Mouse (Mus musculus) heart, postnatal 10 days (tissue): ENCODE data around the gene Lonp2. TPM values are rescaled to one million over a fixed set of nuclear protein-coding genes. Genes with fewer than 3 reads are reported as not detected.

Experiments
- DNase-seq, 2 experiments: peaks; one replicate each; pipeline ENCODE4 v3.0.0; 2021
- intact Hi-C: fragments of 180-260 bp; cut with DNase I; formaldehyde crosslinking; loops from one replicate; pipeline ENCODE4 v1.15.1; 2025
- total RNA-seq, 2 experiments: library from RNA; stranded (reverse); gene quantifications; 2 replicates each; pipeline ENCODE4 v1.2.3; 2021

Lonp2 gene
- total RNA-seq, 2 experiments from 2014 or later, result 65.7 to 68.2 TPM

DNA sequence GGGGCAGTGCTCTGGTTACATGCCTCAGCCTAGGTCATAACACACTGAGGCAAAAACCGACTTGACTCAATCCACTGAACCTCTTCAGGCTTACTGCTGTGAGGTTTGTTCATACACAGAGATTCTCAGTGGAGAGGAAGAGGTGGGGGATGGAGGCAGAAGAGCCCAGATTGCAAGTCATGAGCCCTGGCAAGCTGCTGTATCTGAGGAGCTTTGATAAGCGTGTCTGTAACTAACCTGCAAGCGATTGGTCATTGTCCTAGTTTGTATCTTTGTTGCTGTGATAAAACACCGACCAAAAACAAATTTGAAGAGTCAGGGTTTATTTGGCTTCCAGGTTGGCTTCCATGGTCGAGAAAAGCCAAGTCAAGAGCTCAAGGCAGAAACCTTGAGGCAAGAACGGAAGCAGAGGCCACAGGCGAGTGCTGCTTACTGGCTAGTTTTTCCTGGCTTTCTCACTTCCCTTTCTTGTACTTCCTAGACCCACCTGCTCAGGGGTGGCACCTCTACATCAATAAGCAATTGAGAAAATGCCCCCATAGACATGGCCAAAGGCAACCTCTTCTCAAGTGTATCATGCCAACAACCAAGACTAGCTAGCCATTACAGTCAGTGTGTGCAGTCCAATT is 6.0 kb upstream of the Lonp2 start:
- intact Hi-C loops, result no loop called here
- DNase-seq, result no peak

DNA sequence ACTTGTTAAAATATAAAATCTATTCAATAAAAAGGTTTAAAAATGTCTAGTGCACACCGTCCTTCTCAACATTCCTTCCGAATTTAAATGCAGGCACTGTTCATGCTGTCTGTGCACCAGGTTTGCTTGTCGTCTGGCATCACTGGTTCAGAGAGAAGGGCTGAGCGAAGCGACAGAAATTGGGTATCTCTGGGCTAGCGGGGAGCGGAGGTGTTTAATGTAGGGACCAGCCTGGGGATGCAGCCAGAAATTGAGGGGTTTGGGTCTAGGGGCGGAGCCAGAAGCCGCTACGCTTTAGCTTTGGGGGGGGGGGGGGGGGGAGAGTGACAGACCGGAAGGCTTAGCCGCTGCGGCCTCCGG is 312 bp upstream of the Lonp2 start:
- no peak for DNase-seq
- intact Hi-C loops, result no loop called here

DNA sequence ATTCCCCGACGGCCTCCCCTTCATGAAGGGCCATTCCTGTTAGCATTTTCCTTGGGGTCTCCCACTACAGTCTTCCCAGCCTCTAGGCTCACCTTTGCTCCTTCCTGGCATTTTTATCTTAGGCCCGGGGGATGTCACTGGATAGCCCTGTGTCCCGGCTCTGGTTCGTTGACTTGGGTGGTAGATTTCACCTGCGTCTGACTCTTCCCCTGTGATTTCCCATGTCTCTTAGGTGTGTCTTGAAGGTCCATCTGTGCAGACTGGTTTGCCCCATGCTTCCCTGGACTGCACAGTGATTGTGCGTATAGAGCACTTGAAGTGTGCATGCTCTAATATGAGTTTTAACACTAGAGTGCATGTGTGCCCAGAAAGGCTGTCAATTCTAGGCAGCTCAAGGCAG is 1.1 kb downstream of the Lonp2 start:
- peak; percentile 8 to 9 for DNase-seq
- intact Hi-C loops, result no loop called here

DNA sequence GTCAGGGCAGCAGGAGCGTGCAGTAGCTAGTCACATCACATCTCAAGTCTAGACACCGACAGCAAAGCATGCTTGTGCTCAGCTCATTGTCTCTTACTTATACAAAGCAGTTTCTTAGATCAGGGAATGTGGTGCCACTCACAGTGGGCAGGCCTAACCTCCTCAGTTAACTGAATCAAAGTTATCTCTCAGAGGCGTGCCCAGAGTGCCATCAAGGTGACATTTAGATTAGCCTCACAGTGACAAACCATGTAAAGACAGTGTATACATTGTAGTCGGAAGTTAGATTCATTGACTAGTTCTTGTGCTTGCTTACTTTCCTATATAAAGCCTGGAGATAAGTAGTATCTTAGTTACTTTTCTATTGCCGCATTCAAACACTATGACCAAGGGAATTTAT is 6.4 kb downstream of the Lonp2 start:
- no peak for DNase-seq
- intact Hi-C loops, result no loop called here

DNA sequence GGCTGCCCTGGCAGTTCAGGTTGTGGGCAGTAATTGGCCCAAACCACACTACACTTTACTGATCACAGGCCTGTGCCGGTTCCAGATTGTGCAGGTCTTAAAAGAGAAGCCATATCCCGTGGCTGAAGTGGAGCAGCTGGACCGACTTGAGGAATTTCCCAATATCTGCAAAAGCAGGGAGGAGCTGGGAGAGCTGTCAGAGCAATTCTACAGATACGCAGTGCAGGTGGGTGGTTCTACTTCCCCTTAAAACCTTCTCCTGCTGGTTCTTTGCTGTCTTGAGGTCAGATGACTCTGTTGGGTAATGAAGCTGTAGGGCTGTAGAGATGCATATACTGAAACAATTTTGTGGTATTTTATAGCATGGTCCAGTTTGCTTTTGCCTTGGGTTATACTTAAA is 7.6 kb downstream of the Lonp2 start:
- no peak for DNase-seq
- intact Hi-C loops, result no loop called here

DNA sequence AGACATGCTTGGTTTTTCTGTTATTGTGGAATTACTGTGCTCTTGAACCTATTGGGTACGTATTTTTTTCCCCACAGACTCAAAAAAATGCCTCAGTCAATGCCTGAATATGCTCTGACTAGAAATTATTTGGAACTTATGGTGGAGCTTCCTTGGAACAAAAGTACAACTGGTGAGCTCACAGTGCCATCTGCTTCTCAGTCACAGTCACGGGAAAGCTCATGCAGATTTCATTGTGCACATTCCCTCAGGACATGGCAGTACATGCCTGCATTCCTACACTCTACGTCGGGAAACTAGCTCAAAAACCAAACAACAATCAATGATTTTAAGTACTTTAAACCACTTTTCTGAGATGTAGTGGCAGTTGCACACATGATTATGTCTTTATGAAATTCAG is 14.0 kb downstream of the Lonp2 start:
- intact Hi-C loops, result no loop called here
- DNase-seq, result no peak

DNA sequence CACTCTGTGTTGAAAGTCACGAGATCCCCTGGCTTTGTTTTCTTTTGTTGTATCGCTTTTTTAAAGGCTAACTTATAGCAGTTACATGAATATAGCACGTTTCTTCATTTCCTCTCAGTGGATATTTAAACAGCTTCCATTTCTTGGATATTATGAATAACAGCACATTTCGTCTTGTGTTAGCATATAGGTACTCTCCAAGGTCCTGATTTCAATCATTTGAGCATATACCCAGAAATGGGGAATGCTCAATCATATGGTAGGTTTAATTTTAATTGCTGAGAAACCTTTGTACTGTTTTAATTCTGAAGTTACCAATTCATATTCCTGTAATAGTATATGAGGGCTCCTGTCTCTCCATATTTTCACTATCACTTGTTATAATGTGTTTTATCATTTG is 15.1 kb downstream of the Lonp2 start:
- DNase-seq, result no peak
- intact Hi-C loops, result no loop called here

DNA sequence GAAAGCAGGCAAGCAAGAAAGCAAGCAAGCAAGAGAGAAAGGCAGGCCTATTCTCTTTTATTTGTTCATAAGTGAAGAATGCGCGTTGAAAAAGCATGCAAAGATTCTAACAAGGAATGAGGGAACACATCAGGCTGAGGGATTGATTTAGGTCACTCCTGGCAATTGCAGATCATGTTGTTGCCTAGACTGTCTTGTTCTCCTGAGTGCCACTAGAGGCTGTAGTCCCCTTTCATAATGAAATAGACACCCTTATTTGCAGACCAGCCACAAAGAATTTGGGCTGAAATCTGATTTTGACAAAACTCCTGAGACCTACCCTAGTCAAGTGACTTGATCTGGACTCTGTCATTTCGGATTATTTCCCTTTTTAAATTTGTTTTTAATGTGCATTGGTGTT is 18.8 kb downstream of the Lonp2 start:
- intact Hi-C loops, result loop anchor here (5.0 kb wide), 3 partner anchors 75 to 265 kb away; no protein-coding TSS in a partner anchor
- peak in 1 of 2 experiments; percentile 9 for DNase-seq

DNA sequence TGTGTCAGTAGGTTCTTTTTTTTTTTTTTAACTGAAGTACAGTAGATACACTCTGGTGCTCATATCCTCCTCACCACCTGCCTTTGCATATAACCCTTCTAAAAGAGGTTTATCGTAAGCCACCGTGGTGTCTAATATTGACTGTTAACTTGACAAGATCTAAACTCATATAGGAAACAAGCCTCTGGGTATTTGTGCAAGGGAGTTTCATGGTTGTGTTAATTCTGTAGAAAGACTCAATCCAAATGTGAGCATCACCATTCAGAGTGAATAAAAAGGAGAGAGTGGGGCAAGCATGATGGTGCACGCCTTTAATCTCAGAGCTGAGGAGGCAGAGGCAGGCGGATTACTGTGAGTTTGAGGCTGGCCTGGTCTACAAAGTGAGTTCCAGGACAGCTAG is 20.8 kb downstream of the Lonp2 start:
- intact Hi-C loops, result loop anchor here (5.0 kb wide), 3 partner anchors 73 to 263 kb away; no protein-coding TSS in a partner anchor
- no peak for DNase-seq

DNA sequence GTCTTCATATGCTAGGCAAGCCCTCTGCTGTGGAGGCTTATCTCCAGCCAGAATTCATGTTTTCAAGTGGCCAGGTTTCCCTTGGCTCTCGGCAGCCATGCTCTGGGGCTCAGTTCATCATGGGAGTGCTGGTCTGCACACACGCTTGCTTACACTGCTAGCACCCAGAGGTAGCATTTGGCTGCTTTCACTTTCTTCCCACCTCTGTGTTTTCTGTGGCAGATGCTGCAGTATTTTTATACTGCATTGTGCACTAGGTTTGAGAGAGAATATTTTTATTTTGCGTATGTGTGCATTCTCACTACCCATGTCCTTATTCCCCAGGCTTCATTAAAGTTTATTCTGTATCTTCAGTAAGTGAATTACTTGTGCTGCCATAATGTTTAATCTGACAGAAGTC is 23.9 kb downstream of the Lonp2 start:
- intact Hi-C loops, result no loop called here
- DNase-seq, result no peak

DNA sequence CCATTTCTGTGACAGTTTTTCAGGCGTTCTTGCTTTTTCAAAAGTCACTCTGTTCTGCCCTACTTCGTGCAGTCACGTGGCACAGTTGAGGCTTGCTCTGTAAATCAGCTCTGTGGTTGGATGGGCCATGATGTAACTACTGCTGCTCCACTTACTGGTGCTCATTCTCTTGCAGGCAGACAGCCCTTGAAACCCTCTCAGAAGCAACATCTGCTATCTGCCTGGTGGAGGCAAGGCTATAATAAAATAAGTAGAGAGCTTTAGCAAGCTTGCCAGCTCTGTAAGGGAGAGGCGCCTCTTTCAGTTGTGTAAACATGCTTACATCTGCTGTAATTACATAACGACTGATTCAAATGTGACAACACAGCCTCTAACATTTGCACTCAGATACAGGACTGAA is 27.6 kb downstream of the Lonp2 start:
- intact Hi-C loops, result no loop called here
- DNase-seq, result no peak

DNA sequence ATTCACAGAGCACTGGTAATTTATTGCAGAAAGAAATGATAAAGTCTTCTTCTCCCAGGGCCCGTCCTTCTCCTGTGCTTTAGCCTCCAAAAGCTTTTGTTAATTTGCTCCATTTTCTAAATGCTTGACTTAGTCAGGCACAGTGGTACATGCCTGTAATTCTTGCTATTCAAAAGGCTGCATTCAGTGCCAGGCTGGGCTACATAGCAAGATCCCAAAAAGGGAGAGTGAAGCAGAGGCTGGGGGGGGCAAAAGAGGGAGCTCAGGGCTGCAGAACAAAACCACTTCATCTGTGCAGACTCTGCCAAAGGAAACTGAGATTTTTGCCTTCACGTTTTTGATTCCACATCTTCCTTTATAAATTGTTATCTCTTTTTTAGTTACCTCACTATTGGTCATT is 28.7 kb downstream of the Lonp2 start:
- DNase-seq, result no peak
- intact Hi-C loops, result no loop called here

DNA sequence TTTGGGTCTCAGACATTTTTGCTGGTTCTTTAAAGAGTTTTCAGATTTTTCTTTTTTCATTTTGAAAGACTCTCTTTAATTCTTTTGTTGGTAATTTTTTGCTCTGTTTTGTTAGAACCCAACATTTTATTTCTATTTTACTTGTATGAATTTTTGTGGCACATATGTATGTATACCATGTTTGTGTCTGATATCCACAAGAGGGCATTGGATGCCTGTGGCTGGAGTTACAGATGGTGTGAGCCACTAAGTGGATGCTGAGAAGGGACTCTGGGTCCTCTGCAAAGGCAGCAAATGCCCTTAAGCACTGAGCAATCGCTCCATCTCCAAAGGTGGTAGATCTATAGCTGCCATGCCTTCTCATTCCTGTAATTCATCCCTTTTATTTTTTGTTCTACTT is 30.7 kb downstream of the Lonp2 start:
- DNase-seq, result no peak
- intact Hi-C loops, result no loop called here

DNA sequence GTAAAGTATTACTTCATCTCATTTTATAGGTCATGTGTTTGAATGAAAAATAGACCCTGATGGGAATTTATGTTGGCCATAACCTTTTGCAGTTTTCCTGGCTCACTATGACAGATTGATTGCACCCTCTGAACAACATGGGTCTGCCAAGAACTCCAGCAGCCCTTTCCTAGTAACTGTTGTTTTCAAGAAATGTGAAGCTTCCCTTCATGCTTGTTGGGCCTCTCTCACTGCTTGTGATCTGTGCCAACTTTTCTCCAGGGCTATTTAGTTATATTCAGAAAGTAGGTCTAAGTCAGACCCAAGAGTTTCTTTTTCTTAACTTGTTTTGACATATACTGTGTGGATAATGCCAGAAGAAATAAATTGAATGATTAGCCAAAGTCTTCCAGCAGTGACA is 44.9 kb downstream of the Lonp2 start:
- intact Hi-C loops, result no loop called here
- DNase-seq, result peak; percentile 10 to 11

DNA sequence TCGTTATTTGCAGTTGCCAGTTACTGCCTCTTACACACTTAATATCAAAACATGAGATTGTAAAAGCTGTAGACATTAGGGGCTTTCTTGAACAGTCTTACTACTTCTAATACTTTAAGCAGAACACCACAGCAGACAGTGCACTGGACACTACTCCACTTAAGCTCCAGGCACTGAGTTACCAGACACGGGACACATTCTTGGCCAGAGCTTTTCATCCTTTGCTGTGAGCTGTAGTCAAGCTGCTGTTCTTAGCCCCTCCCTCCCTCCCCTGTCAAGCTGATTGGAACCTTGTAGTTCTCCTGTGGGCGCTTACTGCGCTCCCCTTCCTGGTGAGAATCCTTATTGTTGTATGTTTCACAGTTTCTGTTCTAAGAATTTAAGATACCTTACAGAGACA is 45.4 kb downstream of the Lonp2 start:
- intact Hi-C loops, result no loop called here
- no peak for DNase-seq

DNA sequence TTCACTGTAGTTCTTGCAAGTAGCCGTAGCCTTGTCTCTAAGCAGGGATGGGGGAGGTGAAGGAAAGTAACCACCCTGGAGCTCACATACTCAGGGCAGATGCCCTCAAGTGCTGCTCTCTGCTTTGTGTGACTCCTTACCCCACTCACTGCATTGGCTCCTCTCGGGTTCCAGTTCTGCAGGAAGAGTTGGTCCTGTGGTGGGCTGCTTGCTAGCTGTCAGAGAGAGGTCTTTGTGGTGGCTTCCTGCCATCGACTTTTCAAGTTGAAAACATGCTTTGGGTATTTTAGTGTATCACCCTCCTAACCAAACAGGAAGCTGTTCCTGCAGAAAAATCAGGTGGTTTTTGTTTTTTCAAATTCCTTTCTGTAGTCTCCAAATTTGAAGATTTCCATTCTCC is 62.8 kb downstream of the Lonp2 start:
- no peak for DNase-seq
- intact Hi-C loops, result no loop called here

DNA sequence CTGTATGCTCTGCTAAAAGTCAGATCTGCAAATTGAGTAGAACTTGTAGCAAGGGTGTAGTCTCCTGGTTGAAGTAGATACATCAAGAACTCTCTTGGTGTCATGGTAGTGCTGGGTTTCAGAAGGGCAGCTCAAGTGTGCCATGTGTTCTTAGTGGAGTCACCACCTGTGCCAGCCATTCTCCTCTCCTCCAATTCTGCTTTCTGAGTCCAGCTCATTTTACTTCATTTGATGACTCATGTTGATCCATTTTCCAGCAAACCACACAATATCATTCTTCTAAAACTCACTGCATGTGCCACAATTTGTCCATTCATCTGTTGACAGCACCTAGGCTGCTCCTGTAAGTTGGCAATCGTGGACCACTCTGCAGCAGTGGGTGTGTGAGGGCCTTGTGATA is 68.3 kb downstream of the Lonp2 start:
- intact Hi-C loops, result no loop called here
- DNase-seq, result no peak

DNA sequence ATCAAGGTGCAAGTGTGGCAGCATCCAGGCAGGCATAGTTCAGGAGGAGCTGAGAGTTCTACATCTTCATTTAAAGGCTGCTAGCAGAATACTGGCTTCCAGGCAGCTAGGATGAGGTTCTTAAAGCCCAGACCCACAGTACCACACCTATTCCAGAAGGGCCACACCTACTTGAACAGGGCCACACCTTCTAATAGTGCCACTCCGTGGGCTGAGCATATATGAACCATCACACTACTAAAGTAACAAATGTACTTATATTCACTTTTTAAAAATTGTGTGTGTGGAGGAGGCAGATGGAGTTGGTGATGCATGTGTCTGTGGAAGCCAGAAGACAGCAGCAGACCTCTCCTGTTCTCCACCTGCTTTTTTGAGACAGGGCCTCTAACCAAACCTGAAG is 70.2 kb downstream of the Lonp2 start:
- intact Hi-C loops, result no loop called here
- no peak for DNase-seq

DNA sequence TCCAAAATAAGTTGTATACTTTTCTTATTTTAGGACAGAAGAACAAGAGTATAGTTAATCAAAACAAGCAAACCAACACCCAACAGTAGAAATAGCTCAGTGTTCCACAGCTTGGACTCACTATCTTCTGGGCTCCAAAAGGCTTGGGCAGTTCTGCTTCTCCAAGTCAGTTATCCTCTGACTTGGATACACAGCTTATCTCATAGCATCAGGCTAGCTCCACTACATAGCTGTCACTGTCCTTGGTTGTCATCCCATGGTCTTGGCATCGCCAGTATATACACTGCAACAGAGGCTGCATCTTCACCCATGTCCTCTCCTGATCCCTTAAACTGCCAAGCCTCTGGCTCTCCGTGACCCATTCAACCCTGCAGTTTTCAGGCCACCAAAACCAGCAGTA is 71.9 kb downstream of the Lonp2 start:
- DNase-seq, result no peak
- intact Hi-C loops, result no loop called here

DNA sequence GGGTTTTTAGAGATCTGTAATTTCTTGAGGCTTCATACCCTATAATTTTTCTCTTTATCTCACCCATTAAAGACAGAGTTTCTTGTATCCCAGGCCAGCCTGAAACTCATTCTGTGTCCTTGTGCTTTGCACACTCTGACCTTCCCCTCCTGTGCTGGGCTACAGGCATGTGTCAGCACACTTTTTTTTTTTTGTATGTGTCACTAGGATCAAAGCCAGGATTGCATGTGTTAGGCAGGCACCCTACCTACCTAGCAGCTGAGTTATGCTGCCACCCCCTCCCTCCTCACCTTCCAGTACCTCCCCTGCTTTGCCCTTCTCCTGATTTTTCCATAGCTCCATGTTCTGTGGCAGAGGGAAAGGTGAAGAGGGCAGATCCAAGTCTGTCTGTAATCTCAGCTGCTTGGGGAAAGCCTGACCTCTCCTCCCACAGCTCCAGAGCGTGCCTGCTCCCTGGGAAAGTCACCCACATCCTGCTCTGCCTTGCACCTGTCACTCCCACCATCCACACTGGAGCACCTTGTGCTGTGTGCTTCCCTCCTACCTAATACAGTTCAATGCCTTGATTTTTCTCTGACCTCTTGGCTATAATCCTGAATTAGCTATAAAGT is 75.1 kb downstream of the Lonp2 start:
- intact Hi-C loops, result no loop called here
- no peak for DNase-seq

DNA sequence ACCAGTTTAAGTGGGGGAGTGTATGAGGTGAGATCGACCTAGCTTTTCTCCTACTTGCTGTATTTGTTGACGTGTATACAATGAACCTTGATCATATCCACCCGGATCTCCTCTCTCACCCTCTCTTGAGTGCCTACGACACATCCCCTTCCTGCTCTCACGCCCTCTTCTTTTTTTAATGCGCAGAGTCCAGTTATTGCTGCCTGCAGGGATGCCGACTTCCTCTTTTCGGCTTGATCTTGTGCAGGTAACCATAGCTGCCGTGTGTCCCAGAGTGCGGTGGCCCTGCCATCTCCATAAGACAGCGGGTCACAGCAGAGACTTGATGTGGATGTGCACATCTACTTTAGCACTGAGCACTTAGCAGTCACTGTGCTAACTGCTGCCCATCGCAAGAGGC is 75.6 kb downstream of the Lonp2 start:
- DNase-seq, result no peak
- intact Hi-C loops, result no loop called here

DNA sequence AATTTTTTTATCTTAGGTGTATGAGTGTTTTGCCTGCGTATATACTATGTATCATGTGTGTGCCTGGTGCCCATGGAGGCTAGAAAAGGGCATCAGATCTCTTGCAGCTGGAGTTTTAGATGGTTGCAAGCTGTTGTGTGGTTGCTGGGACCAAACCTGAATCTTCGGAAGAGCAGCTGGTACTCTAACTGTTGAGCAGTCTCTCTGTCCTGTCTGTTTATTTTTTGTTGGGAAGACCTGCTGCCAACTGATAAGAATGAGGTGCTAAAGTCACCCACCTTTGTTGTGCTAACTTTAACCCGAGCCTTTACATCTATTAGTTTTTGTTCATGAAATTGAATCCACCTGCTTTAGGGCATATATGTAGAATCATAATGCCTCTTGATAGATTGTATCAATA is 78.6 kb downstream of the Lonp2 start:
- no peak for DNase-seq
- intact Hi-C loops, result no loop called here

DNA sequence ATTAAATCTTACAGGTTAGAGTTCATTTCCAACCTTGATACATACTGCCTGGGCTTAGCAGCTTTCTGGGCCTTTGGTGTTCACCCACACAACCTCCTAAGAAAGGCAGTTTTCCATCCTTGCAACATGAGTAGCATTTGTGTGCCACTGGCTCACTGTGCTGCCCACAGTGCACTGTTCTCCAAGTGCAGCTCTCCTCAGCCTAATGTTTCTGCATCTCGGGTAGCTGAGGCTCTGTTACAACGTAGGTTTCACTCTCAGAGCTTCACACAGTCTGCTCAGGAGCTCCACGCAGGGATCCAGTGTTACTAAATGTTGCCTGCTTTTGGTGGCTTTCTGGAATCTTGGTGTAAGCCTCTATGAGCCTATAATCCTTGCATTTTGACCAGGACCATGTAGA is 81.5 kb downstream of the Lonp2 start:
- intact Hi-C loops, result no loop called here
- DNase-seq, result no peak
